Mouse (Mus musculus) forebrain, embryonic 10.5 days (tissue): ENCODE results near the gene Ifit1bl1. TPM values are rescaled to one million over a fixed set of nuclear protein-coding genes. Genes with fewer than 3 reads are reported as not detected.
A peak's percentile ranks its signal among the peaks of the same experiment; 100 is the strongest.

ENCODE experiments used
- DNase-seq: peaks from one replicate; pipeline ENCODE4 v3.0.0-alpha.2; 2017; ENCODE audit warnings: low spot score; ENCODE audit errors: extremely low spot score
- H3K27ac ChIP-seq: fragments of 300-500 bp; sonication (generic); 2 replicates; pipeline ENCODE4 v1.5.1; 2016; ENCODE audit warnings: mild to moderate bottlenecking
- H3K27me3 ChIP-seq: fragments of 300-500 bp; sonication (generic); 2 replicates; pipeline ENCODE4 v1.6.1; 2016; ENCODE audit warnings: mild to moderate bottlenecking; ENCODE audit not compliant: poor library complexity, severe bottlenecking
- H3K36me3 ChIP-seq: fragments of 300-500 bp; sonication (generic); replicated peaks from 2 replicates; pipeline ENCODE4 v1.6.1; 2016; ENCODE audit warnings: mild to moderate bottlenecking, moderate library complexity
- H3K4me1 ChIP-seq: fragments of 300-500 bp; sonication (generic); 2 replicates; pipeline ENCODE4 v1.6.1; 2016
- H3K4me3 ChIP-seq: fragments of 300-500 bp; sonication (generic); 2 replicates; pipeline ENCODE4 v1.5.1; 2016; ENCODE audit warnings: mild to moderate bottlenecking, moderate library complexity
- H3K9me3 ChIP-seq: fragments of 300-500 bp; sonication (generic); 2 replicates; pipeline ENCODE4 v1.6.1; 2016; ENCODE audit warnings: mild to moderate bottlenecking, moderate library complexity
- WGBS: fragments of 180-500 bp; shearing (Covaris S2); methylation state at CpG from one replicate; pipeline ENCODE4 v1.1.7; 2016; 5-methylcytosine and 5-hydroxymethylcytosine counted together
- polyA plus RNA-seq: library from polyadenylated mRNA; unstranded; fragments of >200 nt; fragmentation: Nextera tagmentation; extraction: Ambion mirVana; gene quantifications from 2 replicates; pipeline ENCODE4 v1.2.1, GENCODE M21; 2016

Ifit1bl1 gene
- polyA plus RNA-seq, 1 experiment from 2014 or later = 0.09 TPM

DNA sequence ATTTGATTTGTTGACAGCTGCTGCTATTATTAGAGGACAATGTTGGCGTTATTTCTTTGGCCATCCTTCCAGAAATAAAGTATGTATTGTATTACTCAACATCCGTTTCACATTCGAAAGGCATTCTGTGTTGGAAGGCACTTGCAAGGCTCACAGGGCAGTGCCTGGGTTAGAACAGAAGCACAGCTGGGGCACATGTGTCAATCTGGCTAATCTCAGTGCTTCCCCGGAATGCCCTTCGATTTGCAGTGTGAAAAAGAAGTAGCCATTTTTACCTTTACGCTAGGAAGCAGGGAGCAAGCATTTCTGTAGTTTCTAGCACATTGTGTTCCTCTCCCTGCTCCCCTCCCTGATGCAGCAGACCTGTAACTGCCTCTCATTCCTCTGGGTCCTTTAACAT lies 48.7 kb downstream of the Ifit1bl1 start:
- H3K4me3 ChIP-seq = no peak overlapping the region
- H3K36me3 ChIP-seq = no peaks in the 10 kb centered on the region
- H3K4me1 ChIP-seq = peaks cover 20% of the 10 kb centered on the region
- H3K27me3 ChIP-seq = no peaks in the 10 kb centered on the region
- WGBS = 63% methylated on average over 6 of the region's 6 CpGs
- H3K27ac ChIP-seq = no peak overlapping the region
- no peak for DNase-seq
- 0 out of 2 replicates have a peak, but pooled peaks cover 4% of the 10 kb centered on the region for H3K9me3 ChIP-seq

DNA sequence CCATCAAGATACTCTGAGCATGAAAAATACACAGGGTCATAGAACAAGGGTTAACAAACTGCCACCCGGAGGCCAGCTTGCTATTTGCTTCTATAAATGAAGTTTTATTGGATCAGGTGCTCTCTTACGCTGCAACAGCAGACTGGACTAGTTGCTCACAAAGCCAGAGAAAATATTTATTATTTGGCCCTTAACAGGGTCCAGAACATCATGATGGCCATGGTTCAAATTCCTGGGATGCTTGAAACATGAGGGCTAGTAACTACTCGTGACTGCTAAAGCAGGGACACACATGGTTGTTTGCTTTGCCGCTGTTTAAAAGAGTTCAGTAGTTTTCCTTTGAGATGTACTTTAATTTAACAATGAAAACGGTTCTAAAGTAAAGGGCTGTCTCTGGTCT lies 49.8 kb downstream of the Ifit1bl1 start:
- Histone ChIP-seq H3K36me3 (no peaks in the 10 kb centered on the region), H3K4me3 (no peak overlapping the region), H3K4me1 (peaks cover 20% of the 10 kb centered on the region), H3K27me3 (no peaks in the 10 kb centered on the region), H3K9me3 (0 out of 2 replicates have a peak, but pooled peaks cover 4% of the 10 kb centered on the region), H3K27ac (no peak overlapping the region)
- WGBS = 76% methylated on average over 5 of the region's 5 CpGs
- no peak for DNase-seq

DNA sequence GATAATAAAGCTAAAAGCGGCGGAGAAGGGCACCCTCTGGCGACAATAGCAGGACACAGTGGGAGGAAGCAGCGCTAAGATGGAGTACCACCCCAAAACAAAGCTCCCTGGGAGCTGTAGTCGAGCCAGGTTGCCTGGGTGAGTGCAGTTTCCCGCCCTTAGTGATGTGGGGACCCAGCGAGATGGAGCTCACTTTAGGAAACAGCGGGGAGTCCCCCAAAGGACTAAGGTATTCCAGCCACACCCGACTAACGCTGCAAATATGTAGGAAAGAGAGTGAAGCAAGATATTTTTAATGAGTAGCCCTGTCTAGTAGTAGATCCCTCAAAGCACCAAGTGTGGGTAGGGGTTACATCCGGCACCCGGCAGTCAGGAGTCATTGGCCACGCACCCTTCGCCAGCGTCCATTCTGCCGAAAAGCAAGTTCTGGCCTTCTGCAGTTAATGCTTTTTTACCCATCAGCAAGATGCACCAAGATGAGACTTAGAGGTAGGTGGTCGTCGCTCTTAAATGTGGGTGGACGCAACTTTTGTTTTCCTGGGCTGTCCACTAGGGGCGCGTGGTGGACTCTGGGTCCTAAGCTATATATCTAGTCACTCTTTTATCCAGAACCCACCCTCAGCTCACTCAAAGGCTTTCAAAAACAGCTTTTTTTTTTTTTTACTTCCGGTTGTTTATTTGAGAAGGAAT lies 51.1 kb downstream of the Ifit1bl1 start, which contains the start of gene Ifit2:
Ifit2 (plus strand) TSS at position 161 of the 690 bp plus-strand sequence.
- 1% methylated on average over 22 of the region's 22 CpGs for WGBS
- Histone ChIP-seq H3K4me3 (peak within 1 kb of the TSS; percentile 56), H3K4me1 (peaks cover 20% of the 10 kb centered on the region), H3K27me3 (no peaks in the 10 kb centered on the region), H3K36me3 (no peaks in the 10 kb centered on the region), H3K27ac (peak within 1 kb of the TSS; percentile 84), H3K9me3 (0 out of 2 replicates have a peak, but pooled peaks cover 4% of the 10 kb centered on the region)
- peak; percentile 71 for DNase-seq

DNA sequence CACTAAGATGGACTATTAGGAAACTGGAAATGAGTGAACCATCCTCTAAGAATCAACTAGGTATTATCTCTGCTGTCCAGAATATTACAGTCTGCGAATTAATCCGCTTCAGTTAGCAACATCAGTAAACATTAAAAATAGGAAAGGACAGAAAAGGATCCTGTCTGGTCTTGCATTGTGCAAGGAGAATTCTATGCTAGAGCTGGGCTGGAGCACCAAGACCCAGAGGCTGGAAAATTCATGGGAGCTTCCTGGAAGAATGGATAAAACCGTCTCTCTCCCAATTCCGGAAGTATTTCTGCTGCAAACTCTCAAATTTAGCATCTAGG lies 51.6 kb downstream of the Ifit1bl1 start:
- 30% methylated on average over 4 of the region's 4 CpGs for WGBS
- Histone ChIP-seq H3K27ac (peak overlapping the region; percentile 84), H3K9me3 (0 out of 2 replicates have a peak, but pooled peaks cover 4% of the 10 kb centered on the region), H3K27me3 (no peaks in the 10 kb centered on the region), H3K4me1 (peaks cover 20% of the 10 kb centered on the region), H3K4me3 (peak overlapping the region; percentile 56), H3K36me3 (no peaks in the 10 kb centered on the region)
- no peak for DNase-seq

DNA sequence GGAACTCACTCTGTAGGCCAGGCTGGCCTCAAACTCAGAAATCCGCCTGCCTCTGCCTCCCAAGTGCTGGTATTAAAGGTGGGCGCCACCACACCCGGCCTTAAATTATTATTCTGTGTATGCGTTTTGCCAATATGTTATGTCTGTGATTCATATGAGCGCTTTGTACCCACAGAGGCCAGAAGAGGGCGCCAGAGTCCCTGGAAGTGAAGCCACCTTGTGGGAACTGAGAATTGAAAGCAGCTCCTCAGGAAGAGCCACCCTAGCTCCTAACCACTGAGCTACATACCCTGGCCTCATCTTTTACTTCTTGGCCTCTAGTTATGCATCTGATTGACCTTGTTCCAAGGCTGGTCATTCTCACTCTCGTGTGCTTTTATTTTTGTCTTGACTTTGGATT lies 53.8 kb downstream of the Ifit1bl1 start:
- Histone ChIP-seq H3K4me1 (peaks cover 20% of the 10 kb centered on the region), H3K27ac (no peak overlapping the region), H3K9me3 (no peaks in the 10 kb centered on the region), H3K36me3 (no peaks in the 10 kb centered on the region), H3K4me3 (no peak overlapping the region), H3K27me3 (no peaks in the 10 kb centered on the region)
- DNase-seq = peak; percentile 61
- WGBS = 28% methylated on average over 7 of the region's 7 CpGs

DNA sequence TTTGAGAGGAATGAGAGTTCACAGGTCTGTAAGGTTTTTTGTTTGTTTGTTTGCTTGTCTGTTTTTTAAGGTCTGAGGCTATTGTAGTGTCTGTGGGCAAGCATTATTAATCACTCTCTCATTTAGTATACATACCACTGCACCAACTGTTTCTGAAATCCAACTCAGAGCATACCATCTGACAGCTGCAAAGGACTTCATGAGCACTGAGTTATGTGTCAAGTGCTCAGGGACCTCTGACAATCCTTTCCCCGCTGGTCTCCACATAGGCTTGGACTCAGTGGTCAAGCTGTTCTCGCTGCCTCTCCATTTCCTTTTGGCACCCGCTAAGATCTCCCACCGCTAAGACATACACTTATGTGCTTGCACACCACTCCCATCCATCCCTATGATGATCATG lies 55.5 kb downstream of the Ifit1bl1 start:
- 94% methylated on average over 4 of the region's 4 CpGs for WGBS
- no peak overlapping the region for H3K4me3 ChIP-seq

More for the DNA sequence above, 55.5 kb downstream of the Ifit1bl1 start:
- no peak for DNase-seq
- Histone ChIP-seq H3K27ac (no peak overlapping the region), H3K27me3 (no peaks in the 10 kb centered on the region), H3K36me3 (no peaks in the 10 kb centered on the region), H3K9me3 (no peaks in the 10 kb centered on the region), H3K4me1 (peaks cover 14% of the 10 kb centered on the region)

Other genes starting within 250 kb of the Ifit1bl1 start
- 0.20 and 0.37 TPM in 2 replicates for gene Ch25h, start 126.8 kb downstream of the Ifit1bl1 start, polyA plus RNA-seq
- 15.8 and 16.2 TPM in 2 replicates for gene Lipa, start 74.5 kb downstream of the Ifit1bl1 start, polyA plus RNA-seq
- 5.2 and 5.3 TPM in 2 replicates for gene Ifit2, start 51.3 kb downstream of the Ifit1bl1 start, polyA plus RNA-seq
- gene Ifit3, start 18.4 kb downstream of the Ifit1bl1 start, polyA plus RNA-seq = 0.12 and 0.15 TPM in 2 replicates
- not detected in 2 replicates for gene Ifit3b, start 6.0 kb upstream of the Ifit1bl1 start, polyA plus RNA-seq
- not detected in 2 replicates for gene Ifit1bl2, start 38.8 kb upstream of the Ifit1bl1 start, polyA plus RNA-seq
- 0.11 TPM in 1 of 2 replicates, not detected in the other for gene Ifit1, start 38.9 kb upstream of the Ifit1bl1 start, polyA plus RNA-seq
- gene Slc16a12, start 145.3 kb upstream of the Ifit1bl1 start, polyA plus RNA-seq = 0.21 and 0.40 TPM in 2 replicates